Mouse (Mus musculus) cerebellum, adult 11-12 months (tissue): ENCODE results near the gene Kcna7.

Source experiments
- DNase-seq: peaks from one replicate; pipeline ENCODE4 v3.0.0; 2022

Gene Kcna7

GRCm38 (mm10) chr7:45405091-45406075, at the start of gene Kcna7:
TSS of gene Kcna7 (plus strand) at chr7:45405653.
- DNase-seq, result peak; percentile 58

- peak; percentile 22 for DNase-seq
Measured at GRCm38 (mm10) chr7:45356087-45356486, 49.4 kb upstream of the Kcna7 start.

- peak; percentile 19 for DNase-seq
Measured at GRCm38 (mm10) chr7:45359081-45359480, 46.4 kb upstream of the Kcna7 start.

GRCm38 (mm10) chr7:45360404-45361125, 44.9 kb upstream of the Kcna7 start:
- peak; percentile 59 for DNase-seq

GRCm38 (mm10) chr7:45361243-45361804, 44.1 kb upstream of the Kcna7 start:
- DNase-seq, result peak; percentile 94

- DNase-seq, result peak; percentile 88
Measured at GRCm38 (mm10) chr7:45362801-45363200, 42.7 kb upstream of the Kcna7 start.

- DNase-seq, result peak; percentile 43
Measured at GRCm38 (mm10) chr7:45363983-45364382, 41.5 kb upstream of the Kcna7 start.

GRCm38 (mm10) chr7:45365742-45366651, 39.5 kb upstream of the Kcna7 start:
- DNase-seq, result peak; percentile 80

- DNase-seq, result no peak
Measured at GRCm38 (mm10) chr7:45366652-45367019, 38.8 kb upstream of the Kcna7 start, which contains the start of gene Ppfia3. TSS of gene Ppfia3 (minus strand) at chr7:45367019.

- DNase-seq, result peak; percentile 99
Measured at GRCm38 (mm10) chr7:45367020-45367880, 38.2 kb upstream of the Kcna7 start.

GRCm38 (mm10) chr7:45368178-45368577, 37.3 kb upstream of the Kcna7 start:
- peak; percentile 59 for DNase-seq

GRCm38 (mm10) chr7:45369022-45369745, 36.3 kb upstream of the Kcna7 start:
- DNase-seq, result peak; percentile 64

GRCm38 (mm10) chr7:45369836-45370474, 35.5 kb upstream of the Kcna7 start:
- peak; percentile 59 for DNase-seq

- DNase-seq, result peak; percentile 92
Measured at GRCm38 (mm10) chr7:45370475-45371311, 34.8 kb upstream of the Kcna7 start, which contains the start of gene Lin7b. TSS of gene Lin7b (minus strand) at chr7:45370583.

- peak; percentile 5 for DNase-seq
Measured at GRCm38 (mm10) chr7:45372371-45372770, 33.1 kb upstream of the Kcna7 start.

- DNase-seq, result no peak
Measured at GRCm38 (mm10) chr7:45374620-45375019, 30.8 kb upstream of the Kcna7 start.

GRCm38 (mm10) chr7:45376057-45376456, 29.4 kb upstream of the Kcna7 start:
- no peak for DNase-seq

- DNase-seq, result no peak
Measured at GRCm38 (mm10) chr7:45386077-45386476, 19.4 kb upstream of the Kcna7 start.

- DNase-seq, result no peak
Measured at GRCm38 (mm10) chr7:45395129-45395541, 10.3 kb upstream of the Kcna7 start.
